Mouse (Mus musculus): ENCODE measurements around the gene Hps6. TPM values are rescaled to one million over a fixed set of nuclear protein-coding genes. Genes with fewer than 3 reads are reported as not detected.

Hps6 gene
- total and polyA plus RNA-seq, 2 experiments from 2014 or later, result 6.3 to 9.7 TPM

DNA sequence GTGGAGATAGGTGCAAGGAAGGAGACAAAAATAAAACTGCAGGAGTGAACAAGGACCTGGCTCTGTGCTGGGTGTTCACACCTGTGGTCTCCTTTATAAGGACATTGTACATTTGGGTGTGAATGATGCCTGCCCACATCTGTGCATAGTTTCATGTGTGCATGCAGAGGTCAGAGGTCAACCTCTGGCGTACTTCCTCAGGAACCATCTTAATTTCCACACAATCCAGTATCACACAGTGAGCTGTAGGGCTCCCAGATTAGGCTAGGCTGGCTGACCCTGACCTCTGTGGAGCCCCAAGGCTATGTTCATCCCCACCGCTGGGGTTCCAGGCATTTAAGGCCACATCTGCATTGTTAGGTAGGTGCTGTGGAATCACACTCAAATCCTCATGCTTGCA is 44.1 kb downstream of the Hps6 start:
- Histone ChIP-seq H3K27ac (ENCODE audit: low read depth) (no peak overlapping the region), H3K27me3 (ENCODE audit: control insufficient read depth, insufficient read depth, low read length) (no peaks in the 10 kb centered on the region), H3K9ac (replicated peaks; ENCODE audit: low read depth, low read length) (no peak overlapping the region), H3K4me1 (ENCODE audit: control insufficient read depth, insufficient read depth) (peaks cover 23% of the 10 kb centered on the region), H3K4me2 (ENCODE audit: low read depth, low read length) (no peak overlapping the region), H3K36me3 (replicated peaks; ENCODE audit: control insufficient read depth, insufficient read depth, low read length) (no peaks in the 10 kb centered on the region), H3K9me3 (replicated peaks; ENCODE audit: control insufficient read depth, low read length) (no peaks in the 10 kb centered on the region), H3K4me3 (ENCODE audit: low read depth, low read length) (no peak overlapping the region)
- TF ChIP-seq CTCF (IDR thresholded peaks at IDR 0.05; ENCODE audit: low read depth) (no peak), EP300 (IDR thresholded peaks at IDR 0.05; ENCODE audit: low read depth) (no peak)
- ATAC-seq (ENCODE audit: insufficient read depth, low read depth) (no peak), DNase-seq (ENCODE audit: low spot score) (no peak)
- 74% methylated on average over 2 of the region's 2 CpGs for WGBS

DNA sequence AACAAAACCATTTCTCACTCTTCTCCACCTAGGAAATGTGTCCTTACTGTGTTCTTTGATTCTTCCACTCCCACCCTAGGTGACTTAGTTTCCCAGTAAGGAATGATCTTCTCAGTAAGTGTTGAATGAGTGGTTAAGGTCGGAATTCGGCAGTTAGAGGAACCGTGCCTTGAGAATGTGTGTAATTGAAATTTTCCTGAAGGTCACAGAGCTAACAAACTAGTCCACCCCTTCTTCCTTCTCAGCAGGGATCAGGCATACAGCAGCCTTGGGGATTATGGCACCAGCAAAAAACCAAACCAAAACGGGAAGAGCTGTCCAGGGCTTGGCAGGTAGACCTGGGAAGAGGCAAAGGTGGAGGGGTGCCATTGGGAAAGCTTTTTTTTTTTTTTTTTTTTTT is 45.8 kb downstream of the Hps6 start:
- ATAC-seq (ENCODE audit: insufficient read depth, low read depth) (no peak), DNase-seq (ENCODE audit: low spot score) (no peak)
- WGBS, result 58% methylated on average over 4 of the region's 4 CpGs
- Histone ChIP-seq H3K27ac (ENCODE audit: low read depth) (no peak overlapping the region), H3K9ac (replicated peaks; ENCODE audit: low read depth, low read length) (no peak overlapping the region), H3K4me1 (ENCODE audit: control insufficient read depth, insufficient read depth) (peaks cover 11% of the 10 kb centered on the region; the same call in 1 of the 2 replicates), H3K4me2 (ENCODE audit: low read depth, low read length) (no peak overlapping the region), H3K36me3 (replicated peaks; ENCODE audit: control insufficient read depth, insufficient read depth, low read length) (no peaks in the 10 kb centered on the region), H3K9me3 (replicated peaks; ENCODE audit: control insufficient read depth, low read length) (no peaks in the 10 kb centered on the region), H3K4me3 (ENCODE audit: low read depth, low read length) (no peak overlapping the region), H3K27me3 (ENCODE audit: control insufficient read depth, insufficient read depth, low read length) (no peaks in the 10 kb centered on the region)
- no peak for TF ChIP-seq EP300 (IDR thresholded peaks at IDR 0.05; ENCODE audit: low read depth)

- ATAC-seq (ENCODE audit: insufficient read depth, low read depth) (no peak), DNase-seq (ENCODE audit: low spot score) (no peak)
- 53% methylated on average over 2 of the region's 2 CpGs for WGBS
- H3K36me3 ChIP-seq (replicated peaks; ENCODE audit: control insufficient read depth, insufficient read depth, low read length), result no peaks in the 10 kb centered on the region
- no peaks in the 10 kb centered on the region for H3K9me3 ChIP-seq (replicated peaks; ENCODE audit: control insufficient read depth, low read length)
- H3K4me3 ChIP-seq (ENCODE audit: low read depth, low read length), result no peak overlapping the region
- H3K4me2 ChIP-seq (ENCODE audit: low read depth, low read length), result no peak overlapping the region
- no peak overlapping the region for H3K9ac ChIP-seq (replicated peaks; ENCODE audit: low read depth, low read length)
- peaks cover 9% of the 10 kb centered on the region; the same call in 1 of the 2 replicates for H3K4me1 ChIP-seq (ENCODE audit: control insufficient read depth, insufficient read depth)
- no peak overlapping the region for H3K27ac ChIP-seq (ENCODE audit: low read depth)
- H3K27me3 ChIP-seq (ENCODE audit: control insufficient read depth, insufficient read depth, low read length), result no peaks in the 10 kb centered on the region
- TF ChIP-seq EP300 (IDR thresholded peaks at IDR 0.05; ENCODE audit: low read depth), result no peak
- TF ChIP-seq CTCF (IDR thresholded peaks at IDR 0.05; ENCODE audit: low read depth), result no peak
Observed at GRCm38 (mm10) chr19:46050462-46050861, 47.2 kb downstream of the Hps6 start.

Other genes with a start within 250 kb of the Hps6 start
- gene Mgea5, start 219.7 kb upstream of the Hps6 start, total RNA-seq (2014; rRNA removed; ENCODE audit: low replicate concordance), result 75.8 and 84.5 TPM in 2 replicates
- gene Mgea5, start 219.7 kb upstream of the Hps6 start, polyA plus RNA-seq (2015; fragmentation: Nextera tagmentation; extraction: Ambion mirVana), result 19.9 and 21.1 TPM in 2 replicates
- 81.7 and 90.6 TPM in 2 replicates for gene Kcnip2, start 187.4 kb upstream of the Hps6 start, total RNA-seq (2014; rRNA removed; ENCODE audit: low replicate concordance)
- gene Kcnip2, start 187.4 kb upstream of the Hps6 start, polyA plus RNA-seq (2015; fragmentation: Nextera tagmentation; extraction: Ambion mirVana), result 41.8 and 44.5 TPM in 2 replicates
- gene Armh3, start 5.0 kb upstream of the Hps6 start, total RNA-seq (2014; rRNA removed; ENCODE audit: low replicate concordance), result 7.0 and 11.4 TPM in 2 replicates
- 10.4 and 11.1 TPM in 2 replicates for gene Armh3, start 5.0 kb upstream of the Hps6 start, polyA plus RNA-seq (2015; fragmentation: Nextera tagmentation; extraction: Ambion mirVana)
- 6.3 and 6.8 TPM in 2 replicates for gene Pprc1, start 41.4 kb downstream of the Hps6 start, total RNA-seq (2014; rRNA removed; ENCODE audit: low replicate concordance)
- gene Pprc1, start 41.4 kb downstream of the Hps6 start, polyA plus RNA-seq (2015; fragmentation: Nextera tagmentation; extraction: Ambion mirVana), result 5.1 and 6.5 TPM in 2 replicates
- gene Ldb1, start 41.7 kb downstream of the Hps6 start, total RNA-seq (2014; rRNA removed; ENCODE audit: low replicate concordance), result 72.3 and 79.3 TPM in 2 replicates
- gene Ldb1, start 41.7 kb downstream of the Hps6 start, polyA plus RNA-seq (2015; fragmentation: Nextera tagmentation; extraction: Ambion mirVana), result 52.1 and 59.3 TPM in 2 replicates
- gene Nolc1, start 72.4 kb downstream of the Hps6 start, total RNA-seq (2014; rRNA removed; ENCODE audit: low replicate concordance), result 11.0 and 19.7 TPM in 2 replicates
- gene Nolc1, start 72.4 kb downstream of the Hps6 start, polyA plus RNA-seq (2015; fragmentation: Nextera tagmentation; extraction: Ambion mirVana), result 22.7 and 28.1 TPM in 2 replicates
- gene Elovl3, start 128.4 kb downstream of the Hps6 start, total RNA-seq (2014; rRNA removed; ENCODE audit: low replicate concordance), result not detected in 2 replicates
- gene Elovl3, start 128.4 kb downstream of the Hps6 start, polyA plus RNA-seq (2015; fragmentation: Nextera tagmentation; extraction: Ambion mirVana), result not detected in 2 replicates
- not detected in 2 replicates for gene Pitx3, start 144.8 kb downstream of the Hps6 start, total RNA-seq (2014; rRNA removed; ENCODE audit: low replicate concordance)
- gene Pitx3, start 144.8 kb downstream of the Hps6 start, polyA plus RNA-seq (2015; fragmentation: Nextera tagmentation; extraction: Ambion mirVana), result not detected in 2 replicates
- 39.7 and 46.8 TPM in 2 replicates for gene Gbf1, start 149.0 kb downstream of the Hps6 start, total RNA-seq (2014; rRNA removed; ENCODE audit: low replicate concordance)
- gene Gbf1, start 149.0 kb downstream of the Hps6 start, polyA plus RNA-seq (2015; fragmentation: Nextera tagmentation; extraction: Ambion mirVana), result 27.5 and 29.0 TPM in 2 replicates

Data from heart, postnatal 0 days (tissue).